Mouse (Mus musculus) cerebellum, adult 2 months (tissue): Measurements from ENCODE around the gene Tinagl1.

Experiments used
- CTCF ChIP-seq: fragments of 200-500 bp; IDR thresholded peaks from 2 replicates; pipeline ENCODE4 v1.5.1; 2011; ENCODE audit warnings: low read depth, mild to moderate bottlenecking, control low read depth, low read length, moderate library complexity, borderline replicate concordance; ENCODE audit not compliant: insufficient read depth
- POLR2A ChIP-seq: fragments of 200-500 bp; IDR thresholded peaks from 2 replicates; pipeline ENCODE4 v1.6.1; 2011; ENCODE audit warnings: low read length, control low read depth, borderline replicate concordance; ENCODE audit not compliant: insufficient read depth

DNA sequence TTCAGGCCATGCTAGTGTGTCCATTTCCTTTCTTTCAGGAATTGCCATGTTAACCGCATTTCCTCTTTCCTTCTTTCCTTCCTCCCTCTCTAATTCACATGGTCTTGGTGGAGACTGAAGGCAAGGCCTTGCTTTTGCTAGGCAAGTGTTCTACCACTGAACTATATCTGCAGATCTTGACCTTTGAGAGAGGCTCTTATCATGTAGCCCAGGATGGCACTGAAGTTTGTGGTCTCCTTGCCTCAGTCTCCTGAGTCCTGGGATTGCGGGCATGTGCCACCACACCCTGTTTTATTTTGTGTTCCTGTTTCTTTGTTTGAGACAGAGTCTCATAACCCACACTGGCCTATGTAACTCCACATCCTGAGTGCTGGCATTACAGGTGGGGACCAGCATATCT is 36.9 kb upstream of the Tinagl1 start:
- TF ChIP-seq CTCF, result no peak
- no peak for TF ChIP-seq POLR2A
